Mouse (Mus musculus): ENCODE results near the gene H2afv.

DNA sequence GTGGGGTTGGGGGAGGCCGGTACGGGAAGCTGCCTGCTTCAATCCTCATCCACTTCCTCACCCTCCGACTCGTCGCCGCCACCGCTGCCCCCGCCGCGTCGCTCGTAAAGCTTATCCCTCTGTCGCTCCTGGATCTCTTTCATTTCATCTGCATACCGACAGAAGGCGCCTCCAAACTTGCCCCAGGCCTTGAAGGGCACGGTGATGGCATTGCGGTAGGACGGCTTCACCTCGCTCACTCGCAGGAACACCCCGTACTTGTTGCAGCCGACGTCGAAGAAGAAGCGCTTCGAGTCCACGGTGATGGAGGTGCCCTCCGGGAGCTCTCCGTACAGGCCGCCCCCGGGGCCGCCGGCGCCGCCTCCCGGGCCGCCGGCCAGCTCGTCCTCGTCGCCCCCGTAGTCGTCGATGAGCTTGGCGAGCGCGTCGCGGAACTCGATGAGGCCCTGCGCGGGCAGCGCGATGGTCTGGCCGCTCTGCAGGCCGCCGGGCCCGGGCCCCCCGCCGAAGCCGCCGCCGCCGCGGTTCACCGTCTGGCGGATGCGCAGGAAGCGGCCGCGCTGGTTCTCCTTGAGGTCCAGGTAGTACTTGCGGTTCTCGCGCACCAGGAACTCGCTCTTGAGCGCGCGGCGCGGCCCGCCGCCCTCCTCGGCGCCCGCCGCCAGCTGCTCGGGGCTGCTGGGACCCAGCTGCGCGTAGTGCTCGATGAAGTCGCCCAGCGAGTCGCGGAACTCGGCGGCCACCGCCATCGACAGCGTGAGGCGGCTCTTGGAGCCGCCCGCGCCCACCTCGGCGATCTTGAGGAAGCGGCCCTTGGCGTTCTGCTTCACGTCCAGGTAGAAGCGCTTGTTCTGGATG is 30.9 kb upstream of the H2afv start:
- TF ChIP-seq CTCF (IDR thresholded peaks at IDR 0.05; ENCODE audit: low read depth, low read length) (no peak), EP300 (IDR thresholded peaks at IDR 0.05; ENCODE audit: insufficient read depth, low read depth, low read length) (no peak), POLR2A (IDR thresholded peaks at IDR 0.05; ENCODE audit: insufficient read depth, low read length) (no peak)
